Mouse (Mus musculus): Measurements from ENCODE around the gene Hmgcl. TPM values are rescaled to one million over a fixed set of nuclear protein-coding genes. Genes with fewer than 3 reads are reported as not detected.

Gene Hmgcl
- polyA plus RNA-seq, 1 experiment from 2014 or later: 97.5 TPM

- peaks cover 3% of the 10 kb centered on the region; the same call in 1 of the 2 replicates for H3K36me3 ChIP-seq (ENCODE audit: control insufficient read depth, insufficient read depth, low read length)
- no peak overlapping the region for H3K27ac ChIP-seq (ENCODE audit: low read length)
- ATAC-seq (ENCODE audit: insufficient read depth, low FRiP score): no peak
- H3K27me3 ChIP-seq (ENCODE audit: control insufficient read depth, insufficient read depth, low read length): no peaks in the 10 kb centered on the region
- 79% methylated on average over 2 of the region's 2 CpGs for WGBS
- H3K9me3 ChIP-seq (replicated peaks; ENCODE audit: control insufficient read depth, low read length): no peaks in the 10 kb centered on the region
- H3K4me1 ChIP-seq (ENCODE audit: control insufficient read depth, insufficient read depth, low read length): peaks cover 6% of the 10 kb centered on the region
- H3K4me2 ChIP-seq (ENCODE audit: low read depth, low read length): no peak overlapping the region
- no peak overlapping the region for H3K4me3 ChIP-seq (replicated peaks; ENCODE audit: low read length)
- no peak overlapping the region for H3K9ac ChIP-seq (ENCODE audit: low read length)
Measured at GRCm38 (mm10) chr4:135924418-135924817, 21.8 kb upstream of the Hmgcl start.

DNA sequence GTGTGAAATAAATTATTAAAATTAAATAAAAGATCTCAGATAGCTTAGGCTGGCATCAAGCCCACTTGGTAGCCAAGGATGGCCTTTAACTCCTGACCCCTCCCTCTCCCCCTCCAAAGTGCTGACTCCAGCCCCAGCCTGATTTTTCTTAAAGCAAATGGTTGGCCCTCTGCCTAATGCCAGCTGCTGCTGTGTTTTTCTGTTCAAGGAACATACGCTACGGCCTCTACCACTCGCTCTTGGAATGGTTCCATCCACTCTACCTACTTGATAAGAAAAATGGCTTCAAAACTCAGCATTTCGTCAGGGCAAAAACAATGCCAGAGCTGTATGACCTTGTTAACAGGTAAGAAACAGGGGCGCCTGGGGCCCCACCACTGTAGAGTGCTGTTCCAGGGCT is 20.9 kb upstream of the Hmgcl start:
- Histone ChIP-seq H3K27me3 (ENCODE audit: control insufficient read depth, insufficient read depth, low read length) (no peaks in the 10 kb centered on the region), H3K4me3 (replicated peaks; ENCODE audit: low read length) (no peak overlapping the region), H3K4me2 (ENCODE audit: low read depth, low read length) (no peak overlapping the region), H3K4me1 (ENCODE audit: control insufficient read depth, insufficient read depth, low read length) (peaks cover 6% of the 10 kb centered on the region), H3K9ac (ENCODE audit: low read length) (no peak overlapping the region), H3K36me3 (ENCODE audit: control insufficient read depth, insufficient read depth, low read length) (peaks cover 3% of the 10 kb centered on the region; the same call in 1 of the 2 replicates), H3K9me3 (replicated peaks; ENCODE audit: control insufficient read depth, low read length) (no peaks in the 10 kb centered on the region), H3K27ac (ENCODE audit: low read length) (no peak overlapping the region)
- no peak for ATAC-seq (ENCODE audit: insufficient read depth, low FRiP score)
- 79% methylated on average over 5 of the region's 5 CpGs for WGBS

DNA sequence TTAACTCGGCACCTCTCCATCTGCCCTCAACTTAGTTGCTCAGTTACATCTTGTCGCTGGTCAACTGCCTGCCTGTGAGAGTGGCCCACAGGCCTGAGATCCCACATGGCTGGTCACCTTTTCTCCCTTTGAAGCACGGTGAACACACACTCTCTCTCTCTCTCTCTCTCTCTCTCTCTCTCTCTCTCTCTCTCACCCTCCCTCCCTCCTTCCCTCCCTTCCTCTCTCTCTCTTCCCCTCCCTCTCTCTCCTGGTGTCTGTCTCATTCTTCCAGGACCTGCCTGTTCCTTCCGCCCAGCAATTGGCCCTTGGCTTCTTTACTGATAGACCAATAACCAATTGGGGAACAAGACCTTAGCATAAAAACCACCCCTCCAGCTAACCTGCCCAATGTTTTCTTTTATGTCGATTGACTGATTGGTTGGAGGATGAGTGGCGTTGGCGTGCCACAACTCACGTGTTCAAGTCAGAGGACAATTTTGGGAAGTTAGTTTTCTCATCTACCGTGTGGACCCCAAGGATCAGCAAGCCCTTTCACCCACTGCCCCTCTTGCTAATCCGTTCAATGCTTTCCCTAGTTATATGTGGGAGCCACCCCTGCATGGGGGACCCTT is 19.9 kb upstream of the Hmgcl start:
- WGBS: 84% methylated on average over 10 of the region's 10 CpGs
- Histone ChIP-seq H3K27ac (ENCODE audit: low read length) (no peak overlapping the region), H3K4me2 (ENCODE audit: low read depth, low read length) (no peak overlapping the region), H3K4me1 (ENCODE audit: control insufficient read depth, insufficient read depth, low read length) (peaks cover 6% of the 10 kb centered on the region), H3K4me3 (replicated peaks; ENCODE audit: low read length) (no peak overlapping the region), H3K9ac (ENCODE audit: low read length) (no peak overlapping the region), H3K27me3 (ENCODE audit: control insufficient read depth, insufficient read depth, low read length) (no peaks in the 10 kb centered on the region), H3K36me3 (ENCODE audit: control insufficient read depth, insufficient read depth, low read length) (peaks cover 3% of the 10 kb centered on the region; the same call in 1 of the 2 replicates), H3K9me3 (replicated peaks; ENCODE audit: control insufficient read depth, low read length) (no peaks in the 10 kb centered on the region)
- ATAC-seq (ENCODE audit: insufficient read depth, low FRiP score): no peak

GRCm38 (mm10) chr4:135926861-135927260 is 19.4 kb upstream of the Hmgcl start:
- peaks cover 3% of the 10 kb centered on the region; the same call in 1 of the 2 replicates for H3K36me3 ChIP-seq (ENCODE audit: control insufficient read depth, insufficient read depth, low read length)
- peaks cover 2% of the 10 kb centered on the region for H3K4me1 ChIP-seq (ENCODE audit: control insufficient read depth, insufficient read depth, low read length)
- no peaks in the 10 kb centered on the region for H3K9me3 ChIP-seq (replicated peaks; ENCODE audit: control insufficient read depth, low read length)
- ATAC-seq (ENCODE audit: insufficient read depth, low FRiP score): no peak
- no peak overlapping the region for H3K4me3 ChIP-seq (replicated peaks; ENCODE audit: low read length)
- H3K27ac ChIP-seq (ENCODE audit: low read length): no peak overlapping the region
- no peak overlapping the region for H3K4me2 ChIP-seq (ENCODE audit: low read depth, low read length)
- no peaks in the 10 kb centered on the region for H3K27me3 ChIP-seq (ENCODE audit: control insufficient read depth, insufficient read depth, low read length)
- no peak overlapping the region for H3K9ac ChIP-seq (ENCODE audit: low read length)
- 78% methylated on average over 3 of the region's 3 CpGs for WGBS

DNA sequence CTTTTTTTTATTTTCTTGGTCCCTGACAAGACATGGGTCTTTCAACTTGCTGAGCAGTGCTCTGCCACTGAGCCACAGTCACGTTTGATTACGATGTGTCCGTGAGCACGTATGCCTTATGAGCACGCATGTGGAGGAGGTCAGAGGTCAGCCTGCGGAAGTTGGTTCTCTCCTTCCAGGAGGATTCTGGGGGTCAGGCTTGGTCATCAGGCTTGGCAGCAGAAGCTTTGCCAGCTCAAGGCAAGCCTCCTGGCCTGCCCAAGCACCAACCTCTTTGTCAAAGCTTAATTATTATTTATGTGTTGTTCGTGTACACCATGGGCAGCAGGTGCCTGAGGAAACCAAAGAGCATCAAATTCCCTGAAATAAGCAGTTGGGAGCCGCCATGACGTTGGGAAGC is 17.9 kb upstream of the Hmgcl start:
- no peak overlapping the region for H3K27ac ChIP-seq (ENCODE audit: low read length)
- no peaks in the 10 kb centered on the region for H3K36me3 ChIP-seq (ENCODE audit: control insufficient read depth, insufficient read depth, low read length)
- no peak overlapping the region for H3K9ac ChIP-seq (ENCODE audit: low read length)

GRCm38 (mm10) chr4:135929405-135929804 is 16.8 kb upstream of the Hmgcl start:
- 76% methylated on average over 5 of the region's 5 CpGs for WGBS
- Histone ChIP-seq H3K27ac (ENCODE audit: low read length) (no peak overlapping the region), H3K4me2 (ENCODE audit: low read depth, low read length) (no peak overlapping the region), H3K4me1 (ENCODE audit: control insufficient read depth, insufficient read depth, low read length) (no peaks in the 10 kb centered on the region), H3K9me3 (replicated peaks; ENCODE audit: control insufficient read depth, low read length) (no peaks in the 10 kb centered on the region), H3K36me3 (ENCODE audit: control insufficient read depth, insufficient read depth, low read length) (no peaks in the 10 kb centered on the region), H3K27me3 (ENCODE audit: control insufficient read depth, insufficient read depth, low read length) (no peaks in the 10 kb centered on the region), H3K4me3 (replicated peaks; ENCODE audit: low read length) (no peak overlapping the region), H3K9ac (ENCODE audit: low read length) (no peak overlapping the region)
- ATAC-seq (ENCODE audit: insufficient read depth, low FRiP score): no peak

More for the DNA sequence above, 17.9 kb upstream of the Hmgcl start:
- Histone ChIP-seq H3K27me3 (ENCODE audit: control insufficient read depth, insufficient read depth, low read length) (no peaks in the 10 kb centered on the region), H3K4me2 (ENCODE audit: low read depth, low read length) (no peak overlapping the region), H3K4me1 (ENCODE audit: control insufficient read depth, insufficient read depth, low read length) (no peaks in the 10 kb centered on the region), H3K4me3 (replicated peaks; ENCODE audit: low read length) (no peak overlapping the region), H3K9me3 (replicated peaks; ENCODE audit: control insufficient read depth, low read length) (no peaks in the 10 kb centered on the region)
- 85% methylated on average over 9 of the region's 9 CpGs for WGBS
- ATAC-seq (ENCODE audit: insufficient read depth, low FRiP score): no peak

DNA sequence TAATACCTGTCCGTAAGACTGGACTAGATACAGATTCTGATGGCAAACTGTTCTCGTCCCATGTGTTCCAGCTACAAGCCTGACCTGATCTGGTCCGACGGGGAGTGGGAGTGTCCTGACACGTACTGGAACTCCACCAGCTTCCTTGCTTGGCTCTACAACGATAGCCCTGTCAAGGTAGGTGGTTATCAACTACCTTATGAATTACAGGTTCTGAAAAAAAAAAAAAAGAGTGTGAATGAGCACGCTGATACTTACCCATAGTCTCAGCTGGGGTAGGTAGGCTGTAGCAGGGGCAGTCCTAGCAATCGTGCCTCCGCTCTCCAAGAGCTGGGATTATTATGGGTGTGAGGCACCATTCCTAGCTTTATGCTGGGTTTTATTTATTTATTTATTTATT is 16.4 kb upstream of the Hmgcl start:
- ATAC-seq (ENCODE audit: insufficient read depth, low FRiP score): 0 out of 2 replicates have a peak, but pooled peaks have one; percentile 31
- Histone ChIP-seq H3K9me3 (replicated peaks; ENCODE audit: control insufficient read depth, low read length) (no peaks in the 10 kb centered on the region), H3K4me3 (replicated peaks; ENCODE audit: low read length) (no peak overlapping the region), H3K4me2 (ENCODE audit: low read depth, low read length) (no peak overlapping the region), H3K27me3 (ENCODE audit: control insufficient read depth, insufficient read depth, low read length) (no peaks in the 10 kb centered on the region), H3K9ac (ENCODE audit: low read length) (no peak overlapping the region), H3K36me3 (ENCODE audit: control insufficient read depth, insufficient read depth, low read length) (no peaks in the 10 kb centered on the region), H3K4me1 (ENCODE audit: control insufficient read depth, insufficient read depth, low read length) (no peaks in the 10 kb centered on the region), H3K27ac (ENCODE audit: low read length) (no peak overlapping the region)
- 76% methylated on average over 9 of the region's 9 CpGs for WGBS

- H3K27me3 ChIP-seq (ENCODE audit: control insufficient read depth, insufficient read depth, low read length): no peaks in the 10 kb centered on the region
- H3K4me1 ChIP-seq (ENCODE audit: control insufficient read depth, insufficient read depth, low read length): no peaks in the 10 kb centered on the region
- H3K27ac ChIP-seq (ENCODE audit: low read length): no peak overlapping the region
- H3K4me3 ChIP-seq (replicated peaks; ENCODE audit: low read length): no peak overlapping the region
- no peaks in the 10 kb centered on the region for H3K9me3 ChIP-seq (replicated peaks; ENCODE audit: control insufficient read depth, low read length)
- H3K9ac ChIP-seq (ENCODE audit: low read length): no peak overlapping the region
- WGBS: 90% methylated on average over 8 of the region's 8 CpGs
- no peaks in the 10 kb centered on the region; the same call in 1 of the 2 replicates for H3K36me3 ChIP-seq (ENCODE audit: control insufficient read depth, insufficient read depth, low read length)
- no peak overlapping the region for H3K4me2 ChIP-seq (ENCODE audit: low read depth, low read length)
- ATAC-seq (ENCODE audit: insufficient read depth, low FRiP score): no peak
Measured at GRCm38 (mm10) chr4:135930239-135930638, 16.0 kb upstream of the Hmgcl start.

GRCm38 (mm10) chr4:135931832-135932231 is 14.4 kb upstream of the Hmgcl start:
- Histone ChIP-seq H3K4me2 (ENCODE audit: low read depth, low read length) (no peak overlapping the region), H3K4me1 (ENCODE audit: control insufficient read depth, insufficient read depth, low read length) (peaks cover 2% of the 10 kb centered on the region; the same call in 1 of the 2 replicates), H3K9me3 (replicated peaks; ENCODE audit: control insufficient read depth, low read length) (no peaks in the 10 kb centered on the region), H3K27ac (ENCODE audit: low read length) (no peak overlapping the region), H3K27me3 (ENCODE audit: control insufficient read depth, insufficient read depth, low read length) (no peaks in the 10 kb centered on the region), H3K4me3 (replicated peaks; ENCODE audit: low read length) (no peak overlapping the region), H3K36me3 (ENCODE audit: control insufficient read depth, insufficient read depth, low read length) (peaks cover 5% of the 10 kb centered on the region; the same call in 1 of the 2 replicates), H3K9ac (ENCODE audit: low read length) (no peak overlapping the region)
- WGBS: 65% methylated on average over 5 of the region's 5 CpGs
- no peak for ATAC-seq (ENCODE audit: insufficient read depth, low FRiP score)

All from stomach, embryonic 16.5 days (tissue).